Mouse (Mus musculus): ENCODE results near the gene Gm30191. TPM values are rescaled to one million over a fixed set of nuclear protein-coding genes. Genes with fewer than 3 reads are reported as not detected.

Gm30191 gene
- not detected in 2 replicates for polyA plus RNA-seq (2015; fragmentation: Nextera tagmentation; extraction: Ambion mirVana)

DNA sequence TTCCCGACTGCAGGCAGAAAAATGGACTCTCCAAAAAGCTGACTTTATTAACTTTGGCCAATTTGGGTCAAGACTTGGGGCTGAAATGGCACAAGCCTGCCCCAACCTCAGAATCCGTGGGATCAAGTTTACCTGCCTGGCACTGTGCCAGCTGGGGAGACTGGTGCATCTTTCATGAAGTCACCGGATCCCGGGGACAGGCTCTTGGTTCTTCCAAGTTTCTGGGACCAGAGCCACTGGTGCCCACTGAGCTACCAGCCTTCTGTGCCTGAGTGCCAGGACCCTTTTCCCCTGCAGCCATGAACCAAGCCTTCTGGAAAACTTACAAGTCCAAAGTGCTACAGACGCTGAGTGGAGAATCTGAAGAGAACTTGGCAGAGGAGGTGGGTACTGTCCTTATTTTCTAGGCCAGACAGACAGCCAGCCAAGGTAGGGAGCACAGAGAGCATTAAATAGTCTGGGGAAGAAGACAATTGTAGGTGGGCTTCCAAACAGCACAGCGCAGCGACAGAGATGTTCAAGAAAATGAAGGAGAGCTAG, at the start of gene Gm30191:
TSS of gene Gm30191 (plus strand) at position 217 of the 540 bp plus-strand sequence.
- Histone ChIP-seq H3K4me3 (replicated peaks) (peak within 1 kb of the TSS; percentile 81), H3K27ac (no peak within 1 kb of the TSS), H3K27me3 (peaks cover 56% of the 10 kb centered on the region), H3K9ac (replicated peaks) (peak within 1 kb of the TSS; percentile 82), H3K36me3 (no peaks in the 10 kb centered on the region), H3K4me2 (replicated peaks) (peak within 1 kb of the TSS; percentile 98), H3K4me1 (replicated peaks) (peaks cover 50% of the 10 kb centered on the region), H3K9me3 (no peaks in the 10 kb centered on the region)
- ATAC-seq, result no peak
- 75% methylated on average over 7 of the region's 7 CpGs for WGBS

DNA sequence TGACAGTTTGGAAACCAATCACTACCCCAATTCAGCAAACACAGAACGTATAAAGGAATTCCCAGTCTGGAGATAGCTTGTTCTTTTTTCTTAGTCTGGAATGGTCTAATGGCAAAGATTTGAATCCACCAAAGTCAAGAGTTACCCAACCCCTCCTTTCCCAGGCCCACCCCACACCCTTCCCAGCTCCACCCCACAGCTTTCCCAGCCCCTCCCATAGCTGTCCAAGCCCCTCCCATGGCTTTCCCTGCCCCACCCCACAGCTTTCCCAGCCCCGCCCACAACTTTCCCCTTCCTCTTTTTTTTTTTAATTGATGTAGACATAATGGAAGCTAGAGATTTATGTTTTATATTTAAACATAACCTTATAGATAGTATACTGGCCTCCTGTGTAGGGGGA, 47.4 kb upstream of the Gm30191 start:
- no peaks in the 10 kb centered on the region for H3K27me3 ChIP-seq
- no peaks in the 10 kb centered on the region for H3K4me1 ChIP-seq (replicated peaks)
- no peaks in the 10 kb centered on the region for H3K36me3 ChIP-seq
- H3K9ac ChIP-seq (replicated peaks), result no peak overlapping the region
- no peaks in the 10 kb centered on the region for H3K9me3 ChIP-seq
- no peak overlapping the region for H3K4me2 ChIP-seq (replicated peaks)
- no peak overlapping the region for H3K4me3 ChIP-seq (replicated peaks)
- WGBS, result 83% methylated on average over 2 of the region's 2 CpGs
- ATAC-seq, result no peak
- H3K27ac ChIP-seq, result no peak overlapping the region

DNA sequence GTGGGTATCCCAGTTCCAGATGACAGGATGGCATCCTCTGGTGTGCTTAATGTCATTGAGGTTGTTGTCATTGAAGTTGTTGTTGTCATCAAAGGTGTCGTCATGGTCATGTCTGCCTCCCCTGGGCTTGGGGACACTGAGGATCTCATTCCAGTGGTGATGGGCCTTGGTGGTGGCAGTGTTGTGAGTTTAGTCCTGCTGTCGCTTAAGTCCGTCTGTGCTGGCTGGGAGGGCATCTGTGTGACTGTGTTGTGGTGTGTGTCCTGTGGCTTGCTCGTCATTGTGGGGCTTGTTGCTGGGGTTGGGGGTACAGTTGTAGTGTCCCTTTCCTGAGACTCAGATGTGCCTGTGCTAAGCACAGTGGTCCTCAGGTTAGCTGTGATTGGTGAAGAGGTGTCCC, 43.8 kb upstream of the Gm30191 start, which contains the start of gene Gm7534:
TSS of gene Gm7534 (minus strand) at position 101 of the 400 bp plus-strand sequence.
- H3K9me3 ChIP-seq, result no peaks in the 10 kb centered on the region
- no peak within 1 kb of the TSS for H3K9ac ChIP-seq (replicated peaks)
- no peaks in the 10 kb centered on the region for H3K27me3 ChIP-seq
- ATAC-seq, result no peak
- no peak within 1 kb of the TSS for H3K27ac ChIP-seq
- H3K4me3 ChIP-seq (replicated peaks), result no peak within 1 kb of the TSS
- no peaks in the 10 kb centered on the region for H3K4me1 ChIP-seq (replicated peaks)
- no peaks in the 10 kb centered on the region for H3K36me3 ChIP-seq
- H3K4me2 ChIP-seq (replicated peaks), result no peak within 1 kb of the TSS
- WGBS, result 91% methylated on average over 4 of the region's 4 CpGs

DNA sequence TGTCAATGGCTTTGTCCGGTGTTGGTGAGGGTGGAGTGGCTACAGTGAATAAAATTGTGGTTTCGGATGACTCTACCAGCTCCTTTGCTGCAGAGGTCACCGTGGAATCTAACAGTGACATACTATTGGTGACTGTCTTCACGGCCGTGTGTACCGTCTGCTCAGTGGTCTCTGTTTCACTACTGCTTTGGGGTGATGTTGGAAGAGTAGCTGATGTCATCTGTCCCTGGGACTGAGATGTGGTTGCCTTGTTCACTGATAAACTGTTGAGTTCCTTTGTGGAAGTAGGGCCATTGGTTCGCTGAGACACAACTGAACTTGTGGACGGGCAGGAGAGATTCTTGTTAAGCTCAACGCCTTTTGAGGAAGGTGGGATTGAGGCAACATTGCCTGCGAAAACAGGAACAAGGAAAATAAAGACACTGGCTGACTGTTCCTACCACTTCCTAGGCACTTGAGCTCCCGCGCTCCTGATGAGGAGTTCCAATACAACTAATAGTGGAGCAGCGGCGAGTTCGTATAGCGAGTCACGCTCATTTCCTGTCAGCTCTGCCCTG, 43.3 kb upstream of the Gm30191 start:
- Histone ChIP-seq H3K4me3 (replicated peaks) (no peak overlapping the region), H3K36me3 (no peaks in the 10 kb centered on the region), H3K4me1 (replicated peaks) (no peaks in the 10 kb centered on the region), H3K27me3 (no peaks in the 10 kb centered on the region), H3K9ac (replicated peaks) (no peak overlapping the region), H3K27ac (no peak overlapping the region), H3K9me3 (no peaks in the 10 kb centered on the region), H3K4me2 (replicated peaks) (no peak overlapping the region)
- no peak for ATAC-seq
- WGBS, result 93% methylated on average over 17 of the region's 17 CpGs

DNA sequence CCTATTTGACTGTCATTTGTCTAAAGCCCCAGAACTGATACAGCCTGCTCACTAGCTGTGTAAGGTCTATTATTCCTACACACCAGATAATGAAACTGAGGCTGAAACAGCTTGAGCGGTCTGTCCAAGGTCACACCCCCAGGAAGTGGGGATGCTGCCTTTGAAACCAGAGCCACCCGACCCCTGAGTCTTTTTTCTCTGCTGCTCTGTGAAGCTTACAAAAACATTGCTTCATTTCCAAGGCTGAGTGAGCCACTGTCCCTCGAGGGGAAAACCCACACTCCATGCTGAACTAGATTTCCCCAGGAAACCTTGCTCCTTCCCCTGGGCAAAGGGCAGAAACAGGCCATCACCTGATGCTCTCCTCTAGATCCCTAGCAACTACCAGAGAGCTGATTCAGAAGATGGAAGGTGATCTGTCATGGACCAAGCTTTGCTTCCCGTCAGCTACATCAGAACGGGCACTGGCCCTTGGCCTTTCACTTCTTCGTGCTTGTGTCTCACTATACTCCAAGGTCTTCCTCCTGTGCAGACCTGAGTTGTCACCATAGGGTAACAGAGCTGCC, 40.2 kb upstream of the Gm30191 start:
- WGBS, result 78% methylated on average over 6 of the region's 6 CpGs
- no peak for ATAC-seq

DNA sequence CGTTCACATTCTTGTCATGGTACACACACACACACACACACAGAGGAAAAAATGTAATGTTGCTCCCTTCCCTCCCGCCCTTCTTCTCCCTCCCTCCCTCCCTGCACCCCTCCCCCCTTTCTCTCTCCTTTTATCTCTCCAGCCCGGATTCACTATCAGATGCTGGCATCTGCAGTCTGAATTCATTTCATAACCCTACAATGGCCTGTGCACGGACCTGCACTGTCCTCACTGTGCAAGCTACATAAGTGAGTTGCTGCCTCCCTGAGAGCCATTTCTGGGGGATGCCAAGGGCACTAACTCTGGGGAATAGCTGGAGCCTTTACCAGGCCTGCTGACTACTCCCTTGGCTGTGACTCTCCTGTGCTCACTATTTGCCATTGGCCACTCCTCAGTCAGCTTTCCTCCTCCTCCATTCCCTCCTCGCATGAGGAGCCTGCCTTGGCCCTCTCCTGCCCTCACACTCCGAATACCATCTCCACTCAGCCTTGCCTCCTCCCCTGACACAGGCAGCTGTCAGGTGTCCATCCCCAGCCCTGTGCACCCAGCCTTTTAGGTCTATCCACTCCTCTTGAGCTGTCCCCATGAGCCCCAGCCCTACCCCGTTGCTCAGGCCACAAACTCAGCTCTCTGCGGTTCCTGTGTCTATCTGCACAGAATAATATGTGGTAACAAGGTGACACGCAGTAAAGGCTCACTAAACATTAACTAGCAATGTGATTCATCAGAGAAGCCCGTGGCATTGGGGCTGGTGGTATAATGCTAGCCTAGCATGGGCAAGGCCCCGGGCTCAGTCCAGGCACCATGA, 23.7 kb upstream of the Gm30191 start:
- Histone ChIP-seq H3K36me3 (no peaks in the 10 kb centered on the region), H3K9me3 (no peaks in the 10 kb centered on the region), H3K4me1 (replicated peaks) (no peaks in the 10 kb centered on the region), H3K4me3 (replicated peaks) (no peak overlapping the region), H3K27ac (no peak overlapping the region), H3K4me2 (replicated peaks) (no peak overlapping the region), H3K9ac (replicated peaks) (no peak overlapping the region), H3K27me3 (no peaks in the 10 kb centered on the region)
- ATAC-seq, result no peak
- 65% methylated on average over 11 of the region's 11 CpGs for WGBS

More for the DNA sequence above, 40.2 kb upstream of the Gm30191 start:
- Histone ChIP-seq H3K4me1 (replicated peaks) (no peaks in the 10 kb centered on the region), H3K4me2 (replicated peaks) (no peak overlapping the region), H3K27ac (no peak overlapping the region), H3K9me3 (no peaks in the 10 kb centered on the region), H3K4me3 (replicated peaks) (no peak overlapping the region), H3K27me3 (no peaks in the 10 kb centered on the region), H3K9ac (replicated peaks) (no peak overlapping the region), H3K36me3 (no peaks in the 10 kb centered on the region)

DNA sequence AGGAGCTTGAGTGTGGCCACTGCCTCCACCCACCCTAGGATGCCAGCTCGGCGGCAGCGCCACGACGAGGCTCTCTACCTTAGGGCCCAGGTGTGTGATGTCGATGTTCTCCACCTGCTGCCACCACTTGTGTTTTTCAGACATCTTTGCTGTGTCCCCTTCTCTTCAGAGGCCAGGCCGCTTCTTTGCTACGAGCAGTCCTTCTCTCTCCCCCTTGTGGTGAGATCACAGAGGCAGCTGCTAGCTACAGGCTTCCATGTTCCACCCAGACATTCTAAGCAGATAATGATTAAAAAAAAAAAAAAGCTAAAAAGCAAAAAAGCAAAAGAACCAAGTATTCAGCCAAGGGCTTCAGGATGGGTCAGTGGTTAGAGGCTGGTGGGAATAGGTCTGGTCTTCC, 19.5 kb upstream of the Gm30191 start, which contains the start of gene Catsper4:
TSS of gene Catsper4 (minus strand) at position 190 of the 400 bp plus-strand sequence.
- no peak for ATAC-seq
- H3K4me2 ChIP-seq (replicated peaks), result no peak within 1 kb of the TSS
- 76% methylated on average over 8 of the region's 8 CpGs for WGBS

DNA sequence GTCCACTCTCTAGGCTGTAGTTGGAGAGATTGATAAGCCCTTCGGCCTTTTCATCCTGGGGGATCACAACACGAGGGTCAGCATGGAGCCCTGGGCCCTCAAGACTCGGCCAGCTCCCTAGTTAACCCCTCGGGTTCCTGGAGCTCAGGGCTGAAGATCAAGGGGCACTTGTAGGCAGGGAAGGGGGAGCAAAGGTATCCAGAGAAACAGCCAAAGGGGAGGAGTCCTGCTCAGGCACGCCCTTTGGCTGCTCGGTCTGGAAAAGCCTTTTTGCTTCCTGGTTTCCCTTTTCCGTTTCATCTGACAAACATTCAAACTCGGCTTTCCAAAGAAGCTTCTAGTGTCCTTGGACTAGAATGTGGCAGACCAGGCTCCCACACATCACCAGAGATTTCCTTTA, 16.3 kb upstream of the Gm30191 start:
- ATAC-seq, result no peak
- H3K9me3 ChIP-seq, result no peaks in the 10 kb centered on the region

More for the DNA sequence above, 19.5 kb upstream of the Gm30191 start, which contains the start of gene Catsper4:
- no peaks in the 10 kb centered on the region for H3K9me3 ChIP-seq
- no peak within 1 kb of the TSS for H3K4me3 ChIP-seq (replicated peaks)
- no peaks in the 10 kb centered on the region for H3K4me1 ChIP-seq (replicated peaks)
- no peaks in the 10 kb centered on the region for H3K36me3 ChIP-seq
- H3K9ac ChIP-seq (replicated peaks), result no peak within 1 kb of the TSS
- no peak within 1 kb of the TSS for H3K27ac ChIP-seq
- H3K27me3 ChIP-seq, result no peaks in the 10 kb centered on the region

DNA sequence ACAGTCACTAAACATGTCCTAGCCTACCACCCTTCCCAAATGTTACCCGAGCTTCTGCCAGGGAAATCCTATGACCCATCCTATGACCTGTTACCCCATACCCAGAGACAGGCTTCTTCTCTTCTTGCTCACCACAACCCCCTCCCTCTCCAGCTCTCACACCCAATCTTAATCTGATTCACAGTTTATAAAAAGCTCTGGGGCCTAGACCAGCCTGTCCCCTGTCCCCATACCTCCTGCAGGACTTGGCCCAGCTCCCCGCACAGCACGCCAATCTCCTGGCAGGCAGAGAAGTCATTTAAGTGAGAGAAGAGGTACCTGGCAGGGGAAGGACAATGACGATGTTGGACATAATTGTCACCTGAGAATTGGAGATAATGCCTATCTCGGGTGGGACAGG, 11.9 kb upstream of the Gm30191 start:
- whole genome bisulfite sequencing, result 85% methylated on average over 5 of the region's 5 CpGs
- Histone ChIP-seq H3K4me1 (replicated peaks) (peaks cover 5% of the 10 kb centered on the region; the same call in 1 of the 2 replicates), H3K4me2 (replicated peaks) (no peak overlapping the region), H3K4me3 (replicated peaks) (no peak overlapping the region), H3K27ac (no peak overlapping the region), H3K36me3 (no peaks in the 10 kb centered on the region), H3K9ac (replicated peaks) (no peak overlapping the region), H3K9me3 (no peaks in the 10 kb centered on the region), H3K27me3 (peaks cover 25% of the 10 kb centered on the region)
- ATAC-seq, result no peak

More for the DNA sequence above, 16.3 kb upstream of the Gm30191 start:
- 37% methylated on average over 8 of the region's 8 CpGs for WGBS
- H3K4me3 ChIP-seq (replicated peaks), result no peak overlapping the region
- no peak overlapping the region for H3K4me2 ChIP-seq (replicated peaks)
- no peak overlapping the region for H3K9ac ChIP-seq (replicated peaks)
- no peaks in the 10 kb centered on the region for H3K36me3 ChIP-seq
- H3K27me3 ChIP-seq, result 0 out of 2 replicates have a peak, but pooled peaks cover 4% of the 10 kb centered on the region
- no peak overlapping the region for H3K27ac ChIP-seq
- no peaks in the 10 kb centered on the region for H3K4me1 ChIP-seq (replicated peaks)

DNA sequence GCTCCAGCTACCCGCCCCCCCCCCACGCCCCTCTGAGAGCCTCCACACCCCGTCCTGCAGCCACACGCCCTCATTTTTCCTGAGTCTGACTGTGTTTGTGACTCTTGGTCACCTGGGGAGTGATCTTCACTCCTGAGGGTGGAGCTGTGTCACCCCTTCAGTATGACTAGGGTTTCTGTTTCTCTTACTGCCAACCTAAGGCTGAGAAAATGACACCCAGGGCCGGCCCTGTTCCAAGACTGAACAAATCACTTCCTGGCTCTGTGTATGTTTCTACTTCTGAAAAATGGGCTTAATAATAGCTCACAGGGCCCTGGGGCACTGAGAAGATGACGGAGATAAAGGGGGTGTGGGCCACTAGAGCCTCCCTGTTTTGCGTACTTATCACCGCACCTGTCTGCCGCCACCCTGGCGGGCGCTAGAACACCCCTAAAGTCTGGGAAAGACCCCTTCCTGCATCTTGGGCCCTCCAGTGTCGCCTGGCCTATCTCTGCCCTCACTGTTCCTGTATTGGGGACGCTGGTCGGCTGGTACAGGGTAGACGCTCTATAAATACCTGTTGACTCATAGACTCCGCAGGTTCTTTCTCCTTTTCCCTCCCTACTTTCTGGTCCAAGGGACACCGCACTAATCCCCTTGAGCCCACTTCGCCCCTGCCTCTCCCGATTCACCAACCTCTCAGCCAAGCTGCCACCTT, 9.0 kb upstream of the Gm30191 start:
- H3K4me1 ChIP-seq (replicated peaks), result peaks cover 5% of the 10 kb centered on the region; the same call in 1 of the 2 replicates
- H3K4me3 ChIP-seq (replicated peaks), result no peak overlapping the region
- H3K9ac ChIP-seq (replicated peaks), result no peak overlapping the region
- peaks cover 25% of the 10 kb centered on the region for H3K27me3 ChIP-seq
- H3K9me3 ChIP-seq, result no peaks in the 10 kb centered on the region
- no peak overlapping the region; the same call in 1 of the 2 replicates for H3K4me2 ChIP-seq (replicated peaks)
- H3K36me3 ChIP-seq, result no peaks in the 10 kb centered on the region
- no peak for ATAC-seq
- WGBS, result 27% methylated on average over 19 of the region's 19 CpGs
- H3K27ac ChIP-seq, result no peak overlapping the region

DNA sequence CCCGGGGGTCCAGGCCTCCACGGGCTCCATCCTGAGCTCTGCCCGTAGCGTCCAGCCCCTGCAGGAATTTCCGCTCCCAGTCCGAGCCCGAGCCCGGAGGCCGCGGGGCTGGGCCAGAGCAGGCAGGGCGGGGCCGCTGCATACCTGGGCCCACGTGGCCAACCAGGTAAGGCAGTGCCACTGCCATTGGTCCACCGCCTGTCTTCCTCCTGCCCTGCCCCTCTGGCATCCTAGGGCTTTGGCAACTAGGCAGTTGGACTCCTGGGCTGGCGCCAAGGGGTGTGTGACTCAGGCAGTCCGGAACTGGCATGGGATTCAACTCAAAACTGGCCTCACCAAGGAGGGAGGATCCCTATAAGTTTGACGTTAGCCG, 8.5 kb upstream of the Gm30191 start, which contains the start of gene Cnksr1:
TSS of gene Cnksr1 (minus strand) at position 121 of the 373 bp plus-strand sequence.
- ATAC-seq, result 0 out of 2 replicates have a peak, but pooled peaks have one; percentile 30
- H3K27ac ChIP-seq, result no peak within 1 kb of the TSS
- no peak within 1 kb of the TSS for H3K4me3 ChIP-seq (replicated peaks)
- H3K4me2 ChIP-seq (replicated peaks), result peak within 1 kb of the TSS; percentile 15; the same call in 1 of the 2 replicates
- H3K4me1 ChIP-seq (replicated peaks), result peaks cover 5% of the 10 kb centered on the region; the same call in 1 of the 2 replicates
- WGBS, result 5% methylated on average over 18 of the region's 18 CpGs
- H3K9me3 ChIP-seq, result no peaks in the 10 kb centered on the region
- H3K36me3 ChIP-seq, result no peaks in the 10 kb centered on the region
- H3K27me3 ChIP-seq, result peaks cover 25% of the 10 kb centered on the region
- H3K9ac ChIP-seq (replicated peaks), result no peak within 1 kb of the TSS

All from midbrain, embryonic 13.5 days (tissue).